Mouse (Mus musculus) heart, adult 2 months (tissue): ENCODE measurements around the gene Arf1. TPM values are rescaled to one million over a fixed set of nuclear protein-coding genes. Genes with fewer than 3 reads are reported as not detected.

Experiments used
- DNase-seq, 2 experiments: peaks; one replicate each; pipeline ENCODE4 v3.0.0; 2021
- H3K27ac ChIP-seq: fragments of 200-600 bp; 2 replicates; pipeline ENCODE4 v1.8.1; 2022
- H3K27me3 ChIP-seq: fragments of 200-500 bp; 2 replicates; pipeline ENCODE4 v1.6.1; 2012; ENCODE audit warnings: mild to moderate bottlenecking, low read length, inconsistent platforms, mixed read lengths; ENCODE audit not compliant: control insufficient read depth, insufficient read depth
- H3K36me3 ChIP-seq: fragments of 200-500 bp; 2 replicates; pipeline ENCODE4 v1.6.1; 2012; ENCODE audit warnings: low read length, inconsistent platforms; ENCODE audit not compliant: control insufficient read depth, insufficient read depth
- H3K4me1 ChIP-seq: fragments of 200-500 bp; 2 replicates; pipeline ENCODE4 v1.6.1; 2011; ENCODE audit warnings: low read length; ENCODE audit not compliant: control insufficient read depth, insufficient read depth
- H3K4me3 ChIP-seq: fragments of 200-600 bp; 2 replicates; pipeline ENCODE4 v1.8.1; 2022
- H3K79me2 ChIP-seq: fragments of 200-500 bp; replicated peaks from 2 replicates; pipeline ENCODE4 v1.6.1; 2012; ENCODE audit warnings: mild to moderate bottlenecking, inconsistent platforms, low read length, moderate library complexity, mixed read lengths; ENCODE audit not compliant: control insufficient read depth, insufficient read depth
- H3K9ac ChIP-seq: fragments of 200-500 bp; 2 replicates; pipeline ENCODE4 v1.6.1; 2012; ENCODE audit warnings: low read depth, mild to moderate bottlenecking, control low read depth, inconsistent platforms, low read length, mixed read lengths
- CTCF ChIP-seq: fragments of 200-600 bp; IDR thresholded peaks from 2 replicates; pipeline ENCODE4 v1.8.1; 2022; ENCODE audit warnings: antibody characterized with exemption, mild to moderate bottlenecking, moderate library complexity
- EP300 ChIP-seq: fragments of 200-500 bp; IDR thresholded peaks from 2 replicates; pipeline ENCODE4 v1.6.1; 2011; ENCODE audit warnings: low read depth, low read length, control low read depth; ENCODE audit not compliant: insufficient read depth
- POLR2A ChIP-seq: fragments of 200-500 bp; IDR thresholded peaks from 2 replicates; pipeline ENCODE4 v1.6.1; 2011; ENCODE audit warnings: mild to moderate bottlenecking, low read depth, low read length, control low read depth; ENCODE audit not compliant: insufficient read depth
- WGBS: fragments of 180-500 bp; shearing (Covaris S2); methylation state at CpG from one replicate; pipeline ENCODE4 v1.1.7; 2018; 5-methylcytosine and 5-hydroxymethylcytosine counted together
- intact Hi-C: fragments of 180-260 bp; cut with DNase I; formaldehyde crosslinking; loops from one replicate; pipeline ENCODE4 v1.15.1; 2025
- polyA plus RNA-seq: library from polyadenylated mRNA; depleted of rRNA; stranded (reverse); fragments of >200 nt; gene quantifications from 2 replicates; pipeline ENCODE4 v1.2.3, GENCODE M21; 2012
- total RNA-seq, 2 experiments: library from RNA; stranded (reverse); gene quantifications; 2 replicates each; pipeline ENCODE4 v1.2.3; 2021

The Arf1 gene
- total and polyA plus RNA-seq, 3 experiments = 245 to 345 (median 274) TPM

DNA sequence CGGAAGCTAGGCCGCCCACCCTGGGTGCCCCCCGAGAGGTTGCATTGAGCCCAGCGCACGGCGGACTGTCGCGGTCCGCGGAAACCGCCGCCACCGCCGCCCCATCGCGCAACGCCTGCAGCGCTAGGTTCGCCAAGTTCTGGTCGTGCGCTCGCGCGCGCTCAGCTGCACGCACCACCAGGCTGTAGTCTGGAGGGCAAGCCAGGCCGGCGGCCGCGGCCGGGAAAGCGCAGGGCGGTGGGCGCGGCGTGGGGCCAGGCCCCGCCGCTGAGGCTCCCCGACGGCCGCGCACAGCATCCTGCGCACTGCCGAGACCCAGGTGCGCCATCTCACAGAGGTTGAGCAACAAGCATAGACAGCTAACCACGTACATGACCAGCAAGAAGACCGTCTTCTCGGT, 51.6 kb downstream of the Arf1 start:
- H3K27ac ChIP-seq = no peak overlapping the region
- no peak overlapping the region for H3K4me3 ChIP-seq
- no peaks in the 10 kb centered on the region for H3K79me2 ChIP-seq
- DNase-seq = no peak
- H3K27me3 ChIP-seq = peaks cover 10% of the 10 kb centered on the region
- 6% methylated on average over 48 of the region's 48 CpGs for WGBS
- no peaks in the 10 kb centered on the region for H3K36me3 ChIP-seq
- TF ChIP-seq CTCF (no peak), EP300 (no peak), POLR2A (no peak)
- intact Hi-C loops = no loop called here
- H3K4me1 ChIP-seq = no peaks in the 10 kb centered on the region
- no peak overlapping the region for H3K9ac ChIP-seq

DNA sequence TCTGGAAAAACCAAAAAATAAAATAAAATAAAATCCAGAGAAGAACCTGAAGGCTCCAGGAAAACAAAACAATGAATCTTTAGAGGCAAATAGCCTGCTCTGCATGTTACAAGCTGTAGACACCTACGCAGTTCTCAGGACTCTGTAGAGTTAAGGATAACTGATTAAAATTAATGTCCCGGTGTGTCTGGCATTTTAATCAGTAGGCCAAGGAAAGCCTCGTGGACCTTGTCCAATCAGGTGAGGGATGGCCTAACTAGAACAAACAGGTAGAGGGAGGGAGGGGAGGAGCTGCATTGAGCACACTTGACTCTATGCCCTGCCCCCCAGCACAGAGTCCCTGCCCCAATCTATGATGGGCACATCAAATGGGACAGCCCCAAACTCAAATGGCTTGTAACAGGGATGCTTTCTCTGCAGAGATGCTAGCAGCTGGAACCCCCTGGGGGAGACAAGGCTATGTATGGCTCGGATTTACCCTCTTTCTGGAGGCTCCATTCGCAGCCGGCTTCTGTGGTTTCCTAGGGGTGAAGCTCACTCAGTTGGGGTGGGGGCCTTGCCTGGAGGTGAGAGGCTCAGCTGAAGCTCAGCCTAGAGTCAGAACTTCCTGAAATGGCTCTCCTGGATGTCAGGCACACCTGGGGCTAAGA, 53.8 kb downstream of the Arf1 start:
- 70% methylated on average over 6 of the region's 6 CpGs for WGBS
- no peaks in the 10 kb centered on the region for H3K79me2 ChIP-seq

DNA sequence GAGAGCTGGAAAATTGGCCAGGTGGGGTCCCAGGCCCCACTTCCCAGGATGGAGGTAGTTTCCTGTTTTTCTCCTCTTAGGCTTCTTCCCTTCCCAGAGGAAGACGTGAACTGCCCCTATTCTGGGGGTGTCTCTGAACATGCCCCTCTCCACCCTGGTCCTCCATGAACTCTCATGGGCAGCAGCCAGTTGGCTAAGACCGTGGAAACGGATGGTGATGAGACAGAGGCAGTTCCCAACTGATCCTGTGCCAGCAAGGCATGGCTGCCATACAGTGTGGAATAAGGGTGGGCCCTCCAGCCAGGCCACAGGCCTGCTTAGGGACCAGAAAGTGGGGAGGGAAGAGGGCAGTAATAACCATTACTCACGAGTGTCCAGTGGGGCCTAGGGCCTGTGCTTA, 57.5 kb downstream of the Arf1 start:
- Histone ChIP-seq H3K27ac (no peak overlapping the region), H3K4me3 (no peak overlapping the region), H3K79me2 (no peaks in the 10 kb centered on the region), H3K9ac (no peak overlapping the region), H3K27me3 (no peaks in the 10 kb centered on the region), H3K36me3 (no peaks in the 10 kb centered on the region), H3K4me1 (no peaks in the 10 kb centered on the region)
- WGBS = 57% methylated on average over 4 of the region's 4 CpGs
- intact Hi-C loops = no loop called here
- no peak for DNase-seq
- no peak for TF ChIP-seq EP300
- no peak for TF ChIP-seq POLR2A
- TF ChIP-seq CTCF = no peak

More for the DNA sequence above, 53.8 kb downstream of the Arf1 start:
- no peak overlapping the region for H3K4me3 ChIP-seq
- H3K9ac ChIP-seq = no peak overlapping the region
- peaks cover 10% of the 10 kb centered on the region for H3K27me3 ChIP-seq
- intact Hi-C loops = no loop called here
- no peak overlapping the region for H3K27ac ChIP-seq
- no peaks in the 10 kb centered on the region for H3K4me1 ChIP-seq
- no peaks in the 10 kb centered on the region for H3K36me3 ChIP-seq
- no peak for DNase-seq
- TF ChIP-seq EP300 = no peak
- TF ChIP-seq CTCF = no peak
- TF ChIP-seq POLR2A = no peak

GRCm38 (mm10) chr11:59169807-59170206, 58.3 kb downstream of the Arf1 start:
- Histone ChIP-seq H3K4me1 (no peaks in the 10 kb centered on the region), H3K27ac (no peak overlapping the region), H3K9ac (no peak overlapping the region), H3K27me3 (no peaks in the 10 kb centered on the region), H3K79me2 (no peaks in the 10 kb centered on the region), H3K36me3 (no peaks in the 10 kb centered on the region), H3K4me3 (no peak overlapping the region)
- 33% methylated on average over 3 of the region's 3 CpGs for WGBS
- DNase-seq = no peak
- intact Hi-C loops = no loop called here
- TF ChIP-seq CTCF (no peak), POLR2A (no peak), EP300 (no peak)

DNA sequence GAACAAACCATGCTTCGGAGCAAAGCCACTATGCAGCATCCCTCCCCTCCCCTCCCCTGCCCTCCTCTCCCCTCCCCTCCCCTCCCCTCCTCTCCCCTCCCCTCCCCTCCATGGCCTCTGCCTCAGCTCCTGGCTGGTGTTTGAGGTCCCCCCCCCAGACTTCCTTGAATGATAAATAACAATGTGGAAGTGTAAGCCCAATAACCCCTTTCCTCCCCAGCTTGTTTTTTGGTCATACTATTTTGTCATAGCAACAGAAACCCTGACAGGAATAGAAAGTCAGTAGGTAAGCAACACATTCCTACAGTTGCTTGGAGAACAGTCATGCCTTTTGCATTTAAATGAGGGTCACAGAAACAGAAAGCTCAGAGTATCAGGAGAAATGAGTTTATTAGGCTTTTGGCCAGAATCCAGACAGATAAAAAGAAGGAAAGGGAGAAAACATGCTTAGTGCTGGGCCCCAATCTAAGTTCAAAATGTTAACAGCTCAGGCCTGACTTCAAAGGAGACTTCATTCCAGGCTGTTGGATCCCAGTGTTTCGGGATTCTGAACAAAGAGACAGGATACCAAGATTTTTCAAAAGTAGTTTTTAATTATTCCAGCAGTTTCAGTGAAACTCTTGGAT, 62.3 kb downstream of the Arf1 start:
- Histone ChIP-seq H3K27ac (no peak overlapping the region), H3K4me3 (no peak overlapping the region), H3K9ac (no peak overlapping the region), H3K4me1 (peaks cover 9% of the 10 kb centered on the region), H3K36me3 (no peaks in the 10 kb centered on the region), H3K79me2 (no peaks in the 10 kb centered on the region), H3K27me3 (no peaks in the 10 kb centered on the region)
- intact Hi-C loops = no loop called here
- 25% methylated on average over 2 of the region's 2 CpGs for WGBS
- TF ChIP-seq EP300 = no peak
- TF ChIP-seq POLR2A = no peak
- TF ChIP-seq CTCF = no peak
- no peak for DNase-seq

DNA sequence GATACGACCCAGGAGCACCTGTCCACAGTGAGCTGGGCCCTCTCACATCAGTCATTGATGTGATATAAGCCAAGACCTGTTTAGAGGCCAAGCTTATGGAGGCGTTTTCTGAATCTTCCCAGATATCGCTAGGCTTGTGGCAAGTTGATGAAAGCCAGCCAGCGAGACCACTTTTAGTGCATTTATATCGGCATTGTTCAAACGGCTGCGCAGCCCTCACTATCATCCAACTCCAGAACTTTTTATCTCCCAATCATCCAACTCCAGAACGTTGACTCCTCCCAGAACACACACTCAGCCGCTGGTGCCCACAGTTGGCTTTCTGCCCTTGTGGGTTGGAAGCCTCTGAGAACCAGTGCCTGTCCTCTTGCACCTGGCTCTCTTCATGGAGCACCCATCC, 63.7 kb downstream of the Arf1 start:
- H3K4me1 ChIP-seq = peaks cover 9% of the 10 kb centered on the region
- no peak for TF ChIP-seq CTCF
- TF ChIP-seq EP300 = no peak
- TF ChIP-seq POLR2A = no peak
- intact Hi-C loops = no loop called here
- DNase-seq = peak in 1 of 2 experiments; percentile 22
- peak overlapping the region; percentile 100 for H3K27ac ChIP-seq
- no peaks in the 10 kb centered on the region for H3K36me3 ChIP-seq
- WGBS = 57% methylated on average over 9 of the region's 9 CpGs
- H3K4me3 ChIP-seq = no peak overlapping the region
- H3K9ac ChIP-seq = no peak overlapping the region
- no peaks in the 10 kb centered on the region for H3K79me2 ChIP-seq
- no peaks in the 10 kb centered on the region for H3K27me3 ChIP-seq
